Mouse (Mus musculus): Measurements from ENCODE around the gene Trappc2l. TPM values are rescaled to one million over a fixed set of nuclear protein-coding genes. Genes with fewer than 3 reads are reported as not detected.
"Not testable (repeated sequence)": the region's sequence is repeated elsewhere in the genome, so short reads cannot be mapped to it uniquely, and the experiment has no call there.

Gene Trappc2l
- polyA plus RNA-seq, 1 experiment from 2014 or later = 41.4 TPM

DNA sequence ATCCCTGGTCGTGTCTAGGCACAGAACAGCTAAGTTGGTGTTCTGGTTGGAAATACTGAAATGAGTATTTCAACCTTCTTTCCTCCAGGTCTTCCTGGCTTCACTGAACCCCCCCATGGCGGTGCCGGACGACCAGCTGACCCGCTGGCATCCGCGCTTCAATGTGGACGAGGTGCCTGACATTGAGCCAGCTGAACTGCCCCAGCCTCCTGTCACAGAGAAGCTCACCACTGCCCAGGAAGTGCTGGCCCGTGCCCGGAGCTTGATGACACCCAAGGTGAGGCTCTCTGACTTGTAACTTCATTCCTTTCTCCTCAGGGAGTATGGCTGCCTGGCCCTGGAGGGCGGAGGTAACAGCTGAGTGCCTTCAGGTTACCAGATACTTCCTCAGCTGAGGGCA lies 40.3 kb upstream of the Trappc2l start:
- ATAC-seq (ENCODE audit: insufficient read depth, low FRiP score) = no peak
- no peak overlapping the region for H3K9ac ChIP-seq (ENCODE audit: low read length)
- H3K4me2 ChIP-seq (ENCODE audit: low read depth, low read length) = no peak overlapping the region
- no peaks in the 10 kb centered on the region for H3K27me3 ChIP-seq (ENCODE audit: control insufficient read depth, insufficient read depth, low read length)
- 92% methylated on average over 11 of the region's 11 CpGs for WGBS
- no peaks in the 10 kb centered on the region for H3K9me3 ChIP-seq (replicated peaks; ENCODE audit: control insufficient read depth, low read length)
- H3K4me3 ChIP-seq (replicated peaks; ENCODE audit: low read length) = no peak overlapping the region
- no peak overlapping the region for H3K27ac ChIP-seq (ENCODE audit: low read length)
- H3K4me1 ChIP-seq (ENCODE audit: control insufficient read depth, insufficient read depth, low read length) = peaks cover 39% of the 10 kb centered on the region
- H3K36me3 ChIP-seq (ENCODE audit: control insufficient read depth, insufficient read depth, low read length) = peaks cover 21% of the 10 kb centered on the region

DNA sequence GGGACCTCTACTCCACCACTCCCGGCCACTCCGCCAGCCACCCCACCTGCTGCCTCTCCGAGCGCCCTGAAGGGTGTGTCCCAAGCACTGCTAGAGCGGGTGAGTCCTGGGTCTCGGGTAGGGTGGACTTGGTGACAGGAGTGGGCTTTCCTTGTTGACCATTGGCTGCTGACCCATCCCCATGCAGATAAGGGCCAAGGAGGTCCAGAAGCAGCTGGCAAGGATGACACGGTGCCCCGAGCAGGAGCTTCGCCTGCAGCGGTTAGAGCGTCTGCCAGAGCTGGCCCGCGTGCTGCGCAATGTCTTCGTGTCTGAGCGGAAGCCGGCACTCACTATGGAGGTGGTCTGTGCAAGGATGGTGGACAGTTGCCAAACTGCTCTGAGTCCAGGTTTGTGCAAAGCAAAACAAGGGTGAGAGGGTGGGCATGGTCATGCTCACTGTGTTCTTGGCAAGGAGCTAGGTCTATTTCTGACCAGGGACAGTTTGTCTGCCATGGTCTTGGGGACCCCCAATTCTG lies 39.6 kb upstream of the Trappc2l start:
- Histone ChIP-seq H3K36me3 (ENCODE audit: control insufficient read depth, insufficient read depth, low read length) (peaks cover 21% of the 10 kb centered on the region), H3K4me1 (ENCODE audit: control insufficient read depth, insufficient read depth, low read length) (peaks cover 32% of the 10 kb centered on the region), H3K4me3 (replicated peaks; ENCODE audit: low read length) (no peak overlapping the region), H3K4me2 (ENCODE audit: low read depth, low read length) (no peak overlapping the region), H3K27ac (ENCODE audit: low read length) (no peak overlapping the region), H3K27me3 (ENCODE audit: control insufficient read depth, insufficient read depth, low read length) (no peaks in the 10 kb centered on the region), H3K9ac (ENCODE audit: low read length) (no peak overlapping the region), H3K9me3 (replicated peaks; ENCODE audit: control insufficient read depth, low read length) (no peaks in the 10 kb centered on the region)
- no peak for ATAC-seq (ENCODE audit: insufficient read depth, low FRiP score)
- 85% methylated on average over 17 of the region's 17 CpGs for WGBS

DNA sequence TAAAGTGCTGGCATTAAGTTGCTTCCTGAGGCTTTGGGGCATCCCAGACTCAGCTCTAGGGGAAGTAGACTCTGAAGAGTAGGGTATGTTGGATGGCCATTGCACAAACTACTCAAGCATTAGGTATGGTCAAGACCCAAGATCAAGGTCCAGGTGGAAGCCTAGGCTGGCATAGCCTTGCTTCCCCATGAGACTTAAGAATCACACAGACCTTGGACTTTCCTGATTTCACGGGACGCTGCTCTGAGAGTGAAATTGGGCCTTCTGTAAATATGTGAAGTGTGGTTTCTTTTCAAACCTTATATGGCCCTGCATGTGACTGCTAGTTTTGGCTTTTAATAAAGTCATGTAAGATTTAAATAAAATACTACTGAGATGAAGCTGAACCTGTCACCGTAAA lies 38.7 kb upstream of the Trappc2l start:
- Histone ChIP-seq H3K4me1 (ENCODE audit: control insufficient read depth, insufficient read depth, low read length) (peaks cover 34% of the 10 kb centered on the region), H3K9me3 (replicated peaks; ENCODE audit: control insufficient read depth, low read length) (no peaks in the 10 kb centered on the region), H3K27me3 (ENCODE audit: control insufficient read depth, insufficient read depth, low read length) (no peaks in the 10 kb centered on the region), H3K9ac (ENCODE audit: low read length) (no peak overlapping the region), H3K27ac (ENCODE audit: low read length) (no peak overlapping the region), H3K4me2 (ENCODE audit: low read depth, low read length) (no peak overlapping the region), H3K4me3 (replicated peaks; ENCODE audit: low read length) (no peak overlapping the region), H3K36me3 (ENCODE audit: control insufficient read depth, insufficient read depth, low read length) (peaks cover 21% of the 10 kb centered on the region)
- 83% methylated on average over 3 of the region's 3 CpGs for WGBS
- ATAC-seq (ENCODE audit: insufficient read depth, low FRiP score) = no peak

DNA sequence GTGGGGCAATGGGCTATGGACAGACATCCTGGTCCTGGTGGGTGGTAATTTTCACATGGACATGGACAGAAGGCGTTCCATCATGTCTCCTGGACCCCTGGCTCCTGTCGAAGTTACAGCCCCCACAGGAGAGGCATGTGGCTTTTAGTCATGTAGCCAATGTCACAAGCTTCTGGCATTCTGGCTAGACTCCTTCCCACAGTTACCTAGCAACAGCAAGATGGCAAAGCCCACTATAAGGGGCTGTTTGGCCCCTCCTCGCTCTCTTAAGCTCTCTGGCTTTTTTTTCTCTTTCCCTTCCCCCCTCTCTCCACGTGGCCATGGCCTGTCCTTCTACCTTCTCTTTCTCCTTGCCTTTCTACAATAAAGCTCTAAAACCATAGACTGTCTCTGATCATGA lies 38.3 kb upstream of the Trappc2l start:
- not testable (repeated sequence) for H3K9ac ChIP-seq (ENCODE audit: low read length); H3K4me2 ChIP-seq (ENCODE audit: low read depth, low read length); H3K9me3 ChIP-seq (replicated peaks; ENCODE audit: control insufficient read depth, low read length); H3K4me3 ChIP-seq (replicated peaks; ENCODE audit: low read length); ATAC-seq (ENCODE audit: insufficient read depth, low FRiP score); H3K27me3 ChIP-seq (ENCODE audit: control insufficient read depth, insufficient read depth, low read length); H3K27ac ChIP-seq (ENCODE audit: low read length)
- peaks cover 34% of the 10 kb centered on the region for H3K4me1 ChIP-seq (ENCODE audit: control insufficient read depth, insufficient read depth, low read length)
- 51% methylated on average over 4 of the region's 4 CpGs for WGBS
- H3K36me3 ChIP-seq (ENCODE audit: control insufficient read depth, insufficient read depth, low read length) = peaks cover 21% of the 10 kb centered on the region

DNA sequence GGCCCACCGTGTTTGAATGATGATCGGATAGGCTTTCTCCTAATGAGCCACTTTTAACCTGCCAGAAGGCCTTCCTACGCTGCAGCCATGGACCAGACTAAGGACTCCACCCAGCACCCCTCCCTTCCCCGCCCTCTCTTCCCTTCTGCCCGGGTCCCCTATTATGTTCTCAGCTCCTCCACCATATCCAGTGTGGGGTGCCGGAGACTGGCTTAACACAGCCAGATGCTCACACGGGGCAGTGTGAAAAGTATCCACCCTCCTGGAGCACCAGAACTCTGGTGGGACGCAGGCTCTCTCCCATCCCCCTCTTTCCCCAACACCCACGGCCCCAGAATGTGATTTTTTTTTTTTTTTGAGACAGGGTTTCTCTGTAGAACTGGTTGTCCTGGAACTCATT lies 37.9 kb upstream of the Trappc2l start:
- Histone ChIP-seq H3K9me3 (replicated peaks; ENCODE audit: control insufficient read depth, low read length) (no peaks in the 10 kb centered on the region), H3K9ac (ENCODE audit: low read length) (no peak overlapping the region), H3K4me1 (ENCODE audit: control insufficient read depth, insufficient read depth, low read length) (peaks cover 34% of the 10 kb centered on the region), H3K36me3 (ENCODE audit: control insufficient read depth, insufficient read depth, low read length) (peaks cover 21% of the 10 kb centered on the region), H3K4me3 (replicated peaks; ENCODE audit: low read length) (no peak overlapping the region), H3K27ac (ENCODE audit: low read length) (no peak overlapping the region), H3K27me3 (ENCODE audit: control insufficient read depth, insufficient read depth, low read length) (no peaks in the 10 kb centered on the region), H3K4me2 (ENCODE audit: low read depth, low read length) (no peak overlapping the region)
- 55% methylated on average over 9 of the region's 9 CpGs for WGBS
- ATAC-seq (ENCODE audit: insufficient read depth, low FRiP score) = no peak

DNA sequence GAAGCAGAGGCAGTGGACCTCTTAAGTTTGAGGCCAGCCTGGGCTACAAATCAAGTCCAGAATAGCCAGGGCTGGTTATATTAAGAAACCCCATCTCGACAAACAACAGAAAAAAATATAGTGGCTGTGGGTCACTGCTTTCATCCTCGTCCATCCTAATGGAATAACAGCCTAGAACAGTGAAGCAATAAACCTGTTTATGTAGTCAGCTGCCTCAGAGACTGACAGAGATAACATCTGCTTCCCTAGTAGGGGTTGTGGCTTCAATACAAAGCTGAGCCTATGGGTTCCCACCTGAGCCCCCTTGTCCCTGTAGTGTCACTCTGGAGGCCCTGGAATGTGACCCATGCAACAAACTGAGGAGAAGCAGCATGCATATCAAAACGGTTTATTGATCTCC lies 37.2 kb upstream of the Trappc2l start:
- 38% methylated on average over 3 of the region's 3 CpGs for WGBS
- Histone ChIP-seq H3K27me3 (ENCODE audit: control insufficient read depth, insufficient read depth, low read length) (no peaks in the 10 kb centered on the region), H3K4me2 (ENCODE audit: low read depth, low read length) (no peak overlapping the region), H3K9me3 (replicated peaks; ENCODE audit: control insufficient read depth, low read length) (no peaks in the 10 kb centered on the region), H3K36me3 (ENCODE audit: control insufficient read depth, insufficient read depth, low read length) (peaks cover 21% of the 10 kb centered on the region), H3K4me3 (replicated peaks; ENCODE audit: low read length) (no peak overlapping the region), H3K9ac (ENCODE audit: low read length) (no peak overlapping the region), H3K4me1 (ENCODE audit: control insufficient read depth, insufficient read depth, low read length) (peaks cover 32% of the 10 kb centered on the region), H3K27ac (ENCODE audit: low read length) (peak overlapping the region; percentile 82; the same call in 1 of the 2 replicates)
- no peak for ATAC-seq (ENCODE audit: insufficient read depth, low FRiP score)

DNA sequence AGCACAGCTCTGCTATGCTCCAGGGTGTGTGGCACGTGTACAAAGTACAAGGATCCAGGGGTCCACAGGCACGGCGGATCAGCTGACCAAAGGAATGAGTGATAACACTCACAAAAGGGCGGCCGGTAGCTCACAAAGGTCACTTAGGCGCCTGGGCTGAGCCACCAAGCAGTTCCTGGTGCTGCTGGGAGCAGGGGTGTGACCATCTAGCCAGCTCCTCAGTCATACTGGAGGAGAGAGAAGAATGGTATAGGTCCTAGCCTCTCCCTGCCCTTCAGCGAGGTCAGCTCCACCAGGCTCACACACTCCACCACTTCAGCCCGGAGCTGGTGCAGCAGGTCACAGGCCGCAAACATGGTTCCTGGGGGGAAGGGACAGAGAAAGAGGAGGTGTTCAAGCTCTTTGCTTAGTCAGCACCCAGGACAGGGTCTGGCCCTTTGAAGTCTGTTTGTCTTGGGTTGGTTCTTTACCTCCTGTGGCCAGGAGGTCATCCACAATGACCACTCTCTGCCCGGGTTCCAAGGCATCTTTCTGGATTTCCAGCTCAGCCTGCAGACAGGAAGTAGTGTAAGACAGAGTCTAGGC lies 36.7 kb upstream of the Trappc2l start:
- H3K9me3 ChIP-seq (replicated peaks; ENCODE audit: control insufficient read depth, low read length) = no peaks in the 10 kb centered on the region
- peak overlapping the region; percentile 88 for H3K9ac ChIP-seq (ENCODE audit: low read length)
- peaks cover 21% of the 10 kb centered on the region for H3K36me3 ChIP-seq (ENCODE audit: control insufficient read depth, insufficient read depth, low read length)
- H3K4me3 ChIP-seq (replicated peaks; ENCODE audit: low read length) = peak overlapping the region; percentile 70; the same call in 1 of the 2 replicates
- no peaks in the 10 kb centered on the region for H3K27me3 ChIP-seq (ENCODE audit: control insufficient read depth, insufficient read depth, low read length)
- 26% methylated on average over 10 of the region's 10 CpGs for WGBS
- H3K4me2 ChIP-seq (ENCODE audit: low read depth, low read length) = peak overlapping the region; percentile 91
- peaks cover 32% of the 10 kb centered on the region for H3K4me1 ChIP-seq (ENCODE audit: control insufficient read depth, insufficient read depth, low read length)
- H3K27ac ChIP-seq (ENCODE audit: low read length) = peak overlapping the region; percentile 82
- ATAC-seq (ENCODE audit: insufficient read depth, low FRiP score) = peak; percentile 21

DNA sequence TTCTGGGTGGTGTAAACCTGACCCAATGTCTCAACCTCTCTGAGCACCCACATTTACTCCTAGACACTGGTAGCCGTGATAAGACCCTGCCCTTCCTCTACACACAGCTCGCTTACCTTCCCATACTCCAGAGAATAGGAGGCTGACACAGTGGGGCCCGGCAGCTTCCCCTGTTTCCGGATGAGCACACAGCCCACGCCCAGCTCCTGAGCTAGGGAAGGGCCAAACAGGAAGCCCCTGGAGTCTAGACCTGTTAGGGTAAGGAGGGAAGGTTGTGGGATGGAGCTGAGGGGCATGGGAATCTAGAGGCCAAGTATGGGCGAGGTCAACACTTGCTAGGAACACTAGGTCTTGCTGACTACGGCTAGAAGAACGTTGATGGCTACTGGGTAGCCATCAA lies 36.2 kb upstream of the Trappc2l start:
- Histone ChIP-seq H3K4me1 (ENCODE audit: control insufficient read depth, insufficient read depth, low read length) (peaks cover 34% of the 10 kb centered on the region), H3K4me2 (ENCODE audit: low read depth, low read length) (peak overlapping the region; percentile 91), H3K27me3 (ENCODE audit: control insufficient read depth, insufficient read depth, low read length) (no peaks in the 10 kb centered on the region), H3K27ac (ENCODE audit: low read length) (peak overlapping the region; percentile 82), H3K9me3 (replicated peaks; ENCODE audit: control insufficient read depth, low read length) (no peaks in the 10 kb centered on the region), H3K4me3 (replicated peaks; ENCODE audit: low read length) (peak overlapping the region; percentile 70), H3K36me3 (ENCODE audit: control insufficient read depth, insufficient read depth, low read length) (peaks cover 18% of the 10 kb centered on the region), H3K9ac (ENCODE audit: low read length) (peak overlapping the region; percentile 88)
- ATAC-seq (ENCODE audit: insufficient read depth, low FRiP score) = no peak
- 53% methylated on average over 8 of the region's 8 CpGs for WGBS

DNA sequence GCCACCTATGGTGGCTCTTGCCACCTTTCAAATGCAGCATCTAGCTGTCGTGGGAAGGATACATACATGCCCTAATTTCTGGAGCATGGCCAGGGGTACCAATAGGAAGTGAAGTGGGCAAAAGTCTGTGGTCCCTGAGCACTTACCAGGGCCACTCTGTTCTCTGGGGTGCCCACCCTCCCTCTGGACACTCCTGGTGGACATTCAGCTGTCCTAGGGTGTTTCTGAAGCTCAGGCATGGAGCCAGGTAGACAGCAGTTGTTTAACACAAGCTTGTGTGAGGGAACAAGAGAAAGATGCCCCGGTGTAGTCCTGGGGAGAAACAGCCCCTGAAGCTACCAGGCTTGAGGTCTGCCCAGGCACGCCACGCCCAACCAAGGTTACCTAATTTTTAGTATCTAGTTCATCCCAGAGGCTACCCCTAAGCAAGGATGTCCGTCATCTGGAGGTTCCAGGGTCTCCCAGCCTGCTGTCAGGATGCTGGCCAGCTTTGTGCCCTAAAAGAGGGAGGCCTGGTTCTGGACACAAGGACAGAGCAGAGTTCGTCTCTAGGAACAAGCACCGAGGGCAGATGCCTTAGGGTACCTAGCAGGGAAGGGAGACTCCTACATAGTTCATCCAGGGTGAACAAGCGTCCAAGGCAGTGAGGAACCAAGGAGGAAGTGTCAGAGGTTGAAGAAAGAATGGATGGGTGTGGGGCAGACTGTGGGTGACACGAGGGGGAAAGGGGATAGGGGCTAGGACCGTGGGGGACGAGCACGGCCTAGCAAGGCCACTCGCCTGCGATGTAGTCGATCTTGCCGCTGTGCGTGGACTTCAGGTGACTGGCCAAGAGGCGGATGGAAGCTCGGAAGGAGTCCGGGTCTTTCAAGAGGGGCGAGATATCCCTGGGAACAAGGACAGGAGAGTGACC lies 35.4 kb upstream of the Trappc2l start:
- Histone ChIP-seq H3K4me3 (replicated peaks; ENCODE audit: low read length) (peak overlapping the region; percentile 70), H3K27ac (ENCODE audit: low read length) (peak overlapping the region; percentile 82), H3K9ac (ENCODE audit: low read length) (peak overlapping the region; percentile 88), H3K4me1 (ENCODE audit: control insufficient read depth, insufficient read depth, low read length) (peaks cover 34% of the 10 kb centered on the region), H3K27me3 (ENCODE audit: control insufficient read depth, insufficient read depth, low read length) (no peaks in the 10 kb centered on the region), H3K4me2 (ENCODE audit: low read depth, low read length) (peak overlapping the region; percentile 91), H3K36me3 (ENCODE audit: control insufficient read depth, insufficient read depth, low read length) (peaks cover 16% of the 10 kb centered on the region), H3K9me3 (replicated peaks; ENCODE audit: control insufficient read depth, low read length) (no peaks in the 10 kb centered on the region)
- peak; percentile 14; the same call in 1 of the 2 replicates for ATAC-seq (ENCODE audit: insufficient read depth, low FRiP score)
- WGBS = 14% methylated on average over 21 of the region's 21 CpGs

All from stomach, embryonic 16.5 days (tissue).